Mouse (Mus musculus) stomach, embryonic 16.5 days (tissue): ENCODE results near the gene Stx18. TPM values are rescaled to one million over a fixed set of nuclear protein-coding genes. Genes with fewer than 3 reads are reported as not detected.
A peak's percentile ranks its signal among the peaks of the same experiment; 100 is the strongest.

Source experiments
- ATAC-seq: fragments of 200-750 bp; cut with Nextera tagmentation; 2 replicates; pipeline ENCODE4 v1.8.0; 2017; ENCODE audit warnings: moderate number of reproducible peaks, moderate TSS enrichment; ENCODE audit not compliant: insufficient read depth, low FRiP score
- H3K27ac ChIP-seq: fragments of 300-500 bp; sonication (generic); 2 replicates; pipeline ENCODE4 v1.5.1; 2014; ENCODE audit warnings: low read length
- H3K27me3 ChIP-seq: fragments of 300-500 bp; sonication (generic); 2 replicates; pipeline ENCODE4 v1.6.1; 2014; ENCODE audit warnings: low read length, control low read depth, mixed read lengths; ENCODE audit not compliant: control insufficient read depth, insufficient read depth
- H3K36me3 ChIP-seq: fragments of 300-500 bp; sonication (generic); 2 replicates; pipeline ENCODE4 v1.6.1; 2014; ENCODE audit warnings: low read length; ENCODE audit not compliant: control insufficient read depth, insufficient read depth
- H3K4me1 ChIP-seq: fragments of 300-500 bp; sonication (generic); 2 replicates; pipeline ENCODE4 v1.6.1; 2014; ENCODE audit warnings: low read length, control low read depth, mixed read lengths; ENCODE audit not compliant: control insufficient read depth, insufficient read depth
- H3K4me2 ChIP-seq: fragments of 300-500 bp; sonication (generic); 2 replicates; pipeline ENCODE4 v1.6.1; 2014; ENCODE audit warnings: low read depth, low read length, mixed read lengths
- H3K4me3 ChIP-seq: fragments of 300-500 bp; sonication (generic); replicated peaks from 2 replicates; pipeline ENCODE4 v1.5.1; 2014; ENCODE audit warnings: mild to moderate bottlenecking, low read length
- H3K9ac ChIP-seq: fragments of 300-500 bp; sonication (generic); 2 replicates; pipeline ENCODE4 v1.6.1; 2014; ENCODE audit warnings: low read length
- H3K9me3 ChIP-seq: fragments of 300-500 bp; sonication (generic); replicated peaks from 2 replicates; pipeline ENCODE4 v1.6.1; 2016; ENCODE audit warnings: low read length, control low read depth; ENCODE audit not compliant: control insufficient read depth
- WGBS: fragments of 180-500 bp; shearing (Covaris S2); extraction: QIAGEN DNeasy Blood & Tissue Kit; methylation state at CpG from one replicate; pipeline ENCODE4 v1.1.7; 2014; 5-methylcytosine and 5-hydroxymethylcytosine counted together
- polyA plus RNA-seq: library from polyadenylated mRNA; unstranded; fragments of >200 nt; fragmentation: Nextera tagmentation; extraction: Ambion mirVana; gene quantifications from 2 replicates; pipeline ENCODE4 v1.2.1, GENCODE M21; 2015

Gene Stx18
- polyA plus RNA-seq, 1 experiment from 2014 or later = 45.2 TPM

- H3K4me1 ChIP-seq = no peaks in the 10 kb centered on the region
- no peak overlapping the region for H3K4me2 ChIP-seq
- no peak overlapping the region for H3K9ac ChIP-seq
- no peak for ATAC-seq
- 0 out of 2 replicates have a peak, but pooled peaks cover 2% of the 10 kb centered on the region for H3K36me3 ChIP-seq
- H3K4me3 ChIP-seq = no peak overlapping the region
- H3K9me3 ChIP-seq = no peaks in the 10 kb centered on the region
- no peaks in the 10 kb centered on the region for H3K27me3 ChIP-seq
- H3K27ac ChIP-seq = no peak overlapping the region
- 85% methylated on average over 9 of the region's 9 CpGs for WGBS
Observed at GRCm38 (mm10) chr5:38137163-38137562, 98.6 kb downstream of the Stx18 start.

DNA sequence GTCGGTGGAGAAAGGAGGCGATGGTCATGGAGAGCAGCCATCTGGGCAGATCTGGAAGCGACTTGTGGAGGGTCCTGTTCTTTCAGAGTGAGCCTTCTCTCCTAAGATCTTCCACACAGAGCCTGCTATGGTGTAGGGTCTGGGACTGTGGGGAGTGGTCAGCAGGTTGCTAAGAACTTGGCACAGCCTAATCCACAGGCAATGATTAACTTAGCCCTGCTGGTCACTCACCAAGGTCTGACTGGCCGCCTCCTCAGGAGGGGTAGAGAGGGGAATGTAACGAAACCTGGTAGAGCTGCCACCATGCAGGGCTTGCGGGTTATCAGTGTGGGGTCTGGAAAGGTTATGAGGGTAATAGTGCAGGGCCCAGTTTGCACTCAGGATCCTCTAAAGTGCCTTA lies 102.4 kb downstream of the Stx18 start:
- Histone ChIP-seq H3K36me3 (0 out of 2 replicates have a peak, but pooled peaks cover 2% of the 10 kb centered on the region), H3K4me2 (no peak overlapping the region), H3K27ac (no peak overlapping the region), H3K4me3 (no peak overlapping the region), H3K9me3 (no peaks in the 10 kb centered on the region), H3K9ac (no peak overlapping the region), H3K27me3 (no peaks in the 10 kb centered on the region), H3K4me1 (no peaks in the 10 kb centered on the region)
- no peak for ATAC-seq
- 79% methylated on average over 6 of the region's 6 CpGs for WGBS

DNA sequence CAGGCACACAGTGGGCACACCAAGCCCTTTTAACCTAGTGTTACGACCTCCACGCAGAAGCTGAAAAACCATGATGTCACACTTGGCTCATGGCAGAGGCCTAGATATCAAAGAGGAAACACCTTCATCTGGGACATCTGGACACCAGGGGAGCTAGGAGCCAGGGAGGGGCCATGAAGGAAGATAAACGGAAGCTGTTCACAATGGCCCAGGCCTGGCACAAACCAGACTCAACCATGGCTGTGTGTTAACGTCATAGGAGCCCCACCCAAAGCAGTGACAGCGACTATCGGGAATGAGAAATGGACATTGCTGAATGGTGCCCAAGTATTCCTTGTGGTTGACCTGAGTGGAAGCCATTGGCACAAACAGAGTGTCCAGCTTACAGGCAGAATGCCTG lies 108.0 kb downstream of the Stx18 start:
- Histone ChIP-seq H3K9me3 (no peaks in the 10 kb centered on the region), H3K9ac (no peak overlapping the region), H3K27me3 (no peaks in the 10 kb centered on the region), H3K4me2 (no peak overlapping the region), H3K27ac (no peak overlapping the region), H3K4me3 (no peak overlapping the region), H3K4me1 (no peaks in the 10 kb centered on the region), H3K36me3 (peaks cover 5% of the 10 kb centered on the region; the same call in 1 of the 2 replicates)
- whole genome bisulfite sequencing = 80% methylated on average over 6 of the region's 6 CpGs
- no peak for ATAC-seq

DNA sequence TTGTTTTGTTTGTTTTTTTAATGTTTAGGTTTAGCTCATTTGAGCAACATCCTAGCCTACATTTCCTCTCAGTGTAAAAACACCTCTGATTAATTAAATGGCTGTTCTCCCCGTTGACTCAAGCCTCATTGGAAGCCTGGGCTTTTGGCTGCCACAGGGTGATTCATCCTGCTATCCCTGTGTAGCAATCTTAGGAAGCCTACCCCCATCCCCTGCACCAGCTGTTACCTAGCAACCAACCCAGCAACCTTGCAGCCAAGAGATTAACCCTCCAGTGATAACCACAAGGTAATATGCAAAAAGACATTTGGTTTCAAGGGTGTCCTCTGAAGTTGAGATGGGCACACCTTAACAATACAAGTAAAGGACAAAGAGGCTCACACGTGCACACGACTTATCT lies 112.7 kb downstream of the Stx18 start:
- H3K9ac ChIP-seq = no peak overlapping the region
- ATAC-seq = no peak
- peaks cover 5% of the 10 kb centered on the region for H3K36me3 ChIP-seq
- no peak overlapping the region for H3K27ac ChIP-seq
- no peaks in the 10 kb centered on the region for H3K9me3 ChIP-seq
- no peaks in the 10 kb centered on the region for H3K27me3 ChIP-seq
- no peaks in the 10 kb centered on the region for H3K4me1 ChIP-seq
- H3K4me3 ChIP-seq = no peak overlapping the region
- WGBS = 59% methylated on average over 3 of the region's 3 CpGs
- no peak overlapping the region for H3K4me2 ChIP-seq

GRCm38 (mm10) chr5:38152201-38153108 lies 113.9 kb downstream of the Stx18 start:
- no peak overlapping the region for H3K4me2 ChIP-seq
- no peak for ATAC-seq
- H3K4me3 ChIP-seq = no peak overlapping the region
- no peaks in the 10 kb centered on the region for H3K27me3 ChIP-seq
- 86% methylated on average over 10 of the region's 10 CpGs for WGBS
- no peak overlapping the region for H3K27ac ChIP-seq
- no peak overlapping the region for H3K9ac ChIP-seq
- H3K36me3 ChIP-seq = peaks cover 5% of the 10 kb centered on the region
- no peaks in the 10 kb centered on the region for H3K9me3 ChIP-seq
- no peaks in the 10 kb centered on the region for H3K4me1 ChIP-seq

GRCm38 (mm10) chr5:38153636-38154035 lies 115.1 kb downstream of the Stx18 start:
- Histone ChIP-seq H3K36me3 (peaks cover 5% of the 10 kb centered on the region), H3K27me3 (0 out of 2 replicates have a peak, but pooled peaks cover 4% of the 10 kb centered on the region), H3K9ac (no peak overlapping the region), H3K4me2 (no peak overlapping the region), H3K4me1 (no peaks in the 10 kb centered on the region), H3K9me3 (no peaks in the 10 kb centered on the region), H3K27ac (no peak overlapping the region), H3K4me3 (no peak overlapping the region)
- ATAC-seq = no peak
- WGBS = 88% methylated on average over 5 of the region's 5 CpGs

DNA sequence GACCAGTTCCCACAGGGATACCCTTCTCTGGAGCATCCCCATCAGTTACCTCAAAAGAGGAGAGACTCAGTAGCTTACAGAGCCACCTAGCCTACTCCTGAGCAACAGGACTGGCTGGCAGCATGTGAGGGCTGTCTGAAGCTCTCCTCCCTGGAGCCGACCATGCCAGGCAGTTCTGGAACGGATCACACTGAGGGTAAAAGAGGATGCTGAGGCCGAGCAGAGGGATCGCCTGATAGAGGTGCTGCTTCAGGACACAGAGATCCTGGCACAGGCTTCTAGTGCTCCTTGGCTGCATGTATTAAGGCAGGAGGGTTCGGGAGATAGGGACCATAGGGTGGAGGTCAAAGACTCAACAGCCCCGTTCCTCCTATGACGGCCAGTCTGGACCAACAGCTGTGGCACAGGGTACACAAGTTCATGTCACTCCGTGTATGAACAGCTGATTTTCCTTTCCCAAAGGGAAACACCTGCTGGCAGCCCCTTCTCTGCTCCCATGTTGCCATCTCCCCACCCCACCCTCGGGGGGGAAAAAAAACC lies 119.0 kb downstream of the Stx18 start:
- Histone ChIP-seq H3K27me3 (peaks cover 16% of the 10 kb centered on the region), H3K4me2 (peak overlapping the region; percentile 79; the same call in 1 of the 2 replicates)

GRCm38 (mm10) chr5:38158501-38158946 lies 120.0 kb downstream of the Stx18 start:
- H3K9ac ChIP-seq = peak overlapping the region; percentile 71
- peaks cover 20% of the 10 kb centered on the region for H3K27me3 ChIP-seq
- no peaks in the 10 kb centered on the region for H3K9me3 ChIP-seq
- 3% methylated on average over 17 of the region's 17 CpGs for WGBS
- H3K4me1 ChIP-seq = no peaks in the 10 kb centered on the region; the same call in 1 of the 2 replicates
- peak overlapping the region; percentile 79 for H3K4me2 ChIP-seq
- H3K27ac ChIP-seq = no peak overlapping the region
- no peaks in the 10 kb centered on the region; the same call in 1 of the 2 replicates for H3K36me3 ChIP-seq
- ATAC-seq = no peak
- peak overlapping the region; percentile 57 for H3K4me3 ChIP-seq

More for the DNA sequence above, 119.0 kb downstream of the Stx18 start:
- H3K9me3 ChIP-seq = no peaks in the 10 kb centered on the region
- no peak overlapping the region for H3K4me3 ChIP-seq
- H3K9ac ChIP-seq = no peak overlapping the region
- no peak overlapping the region for H3K27ac ChIP-seq
- no peaks in the 10 kb centered on the region; the same call in 1 of the 2 replicates for H3K4me1 ChIP-seq
- 71% methylated on average over 9 of the region's 9 CpGs for WGBS
- H3K36me3 ChIP-seq = no peaks in the 10 kb centered on the region; the same call in 1 of the 2 replicates
- no peak for ATAC-seq
